Mouse (Mus musculus): ENCODE measurements around the gene Espl1. TPM values are rescaled to one million over a fixed set of nuclear protein-coding genes. Genes with fewer than 3 reads are reported as not detected.
A peak's percentile ranks its signal among the peaks of the same experiment; 100 is the strongest.

Espl1 gene
- polyA plus RNA-seq, 1 experiment from 2014 or later: 4.4 TPM

DNA sequence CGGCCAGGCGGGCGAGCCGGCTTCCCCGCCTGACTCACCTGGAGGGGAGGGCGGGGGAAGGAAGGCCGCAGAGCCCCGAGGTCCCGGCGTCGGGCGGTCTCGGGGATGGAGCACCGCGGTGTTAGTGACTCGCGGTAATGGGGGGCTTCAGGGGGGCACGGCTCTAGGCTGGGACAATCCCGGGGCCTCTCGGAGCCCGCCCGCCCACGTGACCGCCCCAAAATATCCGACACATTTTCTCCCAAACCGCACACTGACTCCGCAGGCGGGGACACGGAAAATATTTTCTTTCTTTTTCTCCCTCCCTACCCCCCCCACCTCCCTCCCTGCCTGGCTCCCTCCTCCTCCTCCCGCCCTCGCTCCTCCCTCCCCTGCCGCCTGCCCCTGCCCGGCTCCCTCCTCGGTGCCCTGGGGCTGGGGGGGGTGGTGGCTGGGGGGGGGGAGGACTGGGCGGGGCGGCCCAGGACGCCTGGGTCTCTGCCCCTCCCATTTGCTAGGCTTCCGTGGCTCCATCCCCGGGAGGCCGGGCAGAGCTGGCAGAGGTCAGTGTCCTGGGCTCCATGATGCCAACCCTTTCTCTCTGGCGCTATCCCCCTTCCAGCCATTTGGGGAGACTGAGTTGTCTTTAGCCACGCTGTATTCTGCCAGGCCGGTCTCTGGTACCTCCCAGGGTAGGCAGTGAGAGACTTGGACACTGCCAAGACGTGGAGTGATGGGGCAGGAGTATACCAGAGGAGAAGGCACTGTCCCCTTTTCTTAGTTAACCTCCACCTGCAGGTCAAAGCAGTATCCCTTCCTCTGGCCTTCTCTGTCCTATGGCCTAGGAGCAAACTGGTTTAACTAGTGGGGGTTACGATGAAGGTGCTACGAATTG lies 38.6 kb upstream of the Espl1 start, which contains the start of gene Rarg:
Gene Rarg (minus strand): TSS at position 316 of the 874 bp plus-strand sequence.
- no peaks in the 10 kb centered on the region for H3K36me3 ChIP-seq
- peaks cover 41% of the 10 kb centered on the region for H3K27me3 ChIP-seq
- 0 out of 2 replicates have a peak within 1 kb of the TSS, but pooled peaks have one; percentile 10 for H3K27ac ChIP-seq (replicated peaks)
- peak within 1 kb of the TSS; percentile 51 for H3K9ac ChIP-seq
- no peaks in the 10 kb centered on the region for H3K9me3 ChIP-seq
- peaks cover 23% of the 10 kb centered on the region for H3K4me1 ChIP-seq (replicated peaks)
- 1% methylated on average over 36 of the region's 46 CpGs for WGBS
- H3K4me2 ChIP-seq: peak within 1 kb of the TSS; percentile 93
- peak within 1 kb of the TSS; percentile 53 for H3K4me3 ChIP-seq
- ATAC-seq (ENCODE audit: low FRiP score, low read depth): peak; percentile 44; the same call in 1 of the 2 replicates

DNA sequence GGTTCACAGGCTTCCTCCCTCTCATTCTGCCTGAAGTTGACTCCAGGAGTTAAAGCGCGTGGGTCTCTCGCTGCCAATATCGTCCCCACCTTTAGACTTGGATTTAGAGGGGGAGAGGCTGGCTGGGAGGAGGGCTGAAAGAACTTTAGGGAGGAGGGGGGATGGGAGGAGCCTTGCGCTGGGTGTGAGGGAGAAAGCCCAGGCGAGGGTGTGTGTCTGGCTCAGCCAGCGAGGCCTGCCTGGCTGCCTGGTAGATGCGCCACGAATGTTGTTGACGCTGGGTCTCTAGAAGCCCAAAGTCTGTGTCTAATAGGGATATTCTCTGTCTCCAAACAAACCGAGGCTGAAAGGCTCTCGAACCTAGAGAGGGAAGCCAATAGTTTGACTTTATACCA lies 38.0 kb upstream of the Espl1 start:
- WGBS: 8% methylated on average over 12 of the region's 12 CpGs
- no peak overlapping the region for H3K27ac ChIP-seq (replicated peaks)
- H3K4me2 ChIP-seq: peak overlapping the region; percentile 93
- ATAC-seq (ENCODE audit: low FRiP score, low read depth): no peak
- H3K27me3 ChIP-seq: peaks cover 42% of the 10 kb centered on the region
- H3K9me3 ChIP-seq: no peaks in the 10 kb centered on the region
- no peaks in the 10 kb centered on the region for H3K36me3 ChIP-seq
- peak overlapping the region; percentile 53 for H3K4me3 ChIP-seq
- H3K4me1 ChIP-seq (replicated peaks): peaks cover 23% of the 10 kb centered on the region
- no peak overlapping the region for H3K9ac ChIP-seq

DNA sequence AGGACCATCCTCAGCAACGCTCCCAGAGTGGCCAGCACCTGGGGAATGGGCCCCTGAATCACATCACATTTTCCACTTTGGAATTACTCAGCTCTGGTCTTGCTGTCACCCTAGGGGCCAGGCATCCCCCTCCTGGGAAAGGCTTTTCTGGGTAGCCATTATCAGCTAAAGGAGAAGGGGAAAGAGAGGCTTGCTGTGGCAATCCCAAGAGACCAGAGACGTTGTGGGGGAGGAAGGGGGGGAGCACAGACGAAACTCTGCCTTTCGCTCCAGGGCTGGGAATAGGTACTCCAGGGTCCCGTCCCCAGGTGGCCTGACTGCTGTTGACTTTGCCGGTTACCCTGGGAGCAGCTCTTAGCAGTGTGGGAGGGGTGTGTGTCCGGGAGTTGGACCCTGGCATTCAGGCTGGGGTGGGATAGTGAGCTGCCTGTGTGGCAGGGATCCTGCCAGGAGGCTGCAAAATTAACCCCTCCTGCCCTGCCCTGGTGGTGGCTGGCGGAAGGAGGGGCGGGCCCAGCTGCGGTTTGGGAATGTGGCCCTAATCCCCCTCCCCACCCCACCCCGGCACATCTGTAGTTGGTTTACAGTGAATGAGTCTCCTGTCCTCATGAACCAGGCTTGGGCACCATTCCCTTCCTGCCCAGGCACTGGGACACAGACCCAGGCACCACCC lies 37.3 kb upstream of the Espl1 start:
- Histone ChIP-seq H3K4me1 (replicated peaks) (peaks cover 23% of the 10 kb centered on the region), H3K27ac (replicated peaks) (no peak overlapping the region), H3K36me3 (no peaks in the 10 kb centered on the region), H3K4me2 (peak overlapping the region; percentile 93; the same call in 1 of the 2 replicates), H3K9ac (no peak overlapping the region), H3K9me3 (no peaks in the 10 kb centered on the region), H3K27me3 (peaks cover 42% of the 10 kb centered on the region), H3K4me3 (no peak overlapping the region)
- no peak for ATAC-seq (ENCODE audit: low FRiP score, low read depth)
- WGBS: 12% methylated on average over 11 of the region's 11 CpGs

DNA sequence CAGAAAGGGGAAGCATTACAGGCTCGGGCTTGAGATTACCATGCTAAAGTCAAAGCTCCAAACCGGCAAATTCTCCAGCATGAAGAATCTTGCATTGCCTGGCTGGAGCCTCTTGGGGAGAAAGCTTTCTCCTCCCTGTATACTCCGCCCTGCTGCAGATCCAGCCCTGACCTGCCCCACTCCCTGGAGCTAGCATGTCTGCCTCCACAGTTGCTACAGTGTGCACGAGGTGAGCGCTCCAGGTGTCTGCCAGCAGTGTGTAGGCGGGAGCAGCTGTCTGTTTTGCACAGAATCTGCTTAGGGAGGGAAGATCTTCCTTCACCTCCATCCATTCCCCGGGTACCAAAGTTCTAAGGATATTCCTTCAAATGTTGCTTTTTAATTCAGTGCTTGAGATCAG lies 33.5 kb upstream of the Espl1 start:
- no peak overlapping the region for H3K27ac ChIP-seq (replicated peaks)
- no peak overlapping the region for H3K4me3 ChIP-seq
- no peaks in the 10 kb centered on the region for H3K9me3 ChIP-seq
- no peak overlapping the region for H3K9ac ChIP-seq
- H3K4me1 ChIP-seq (replicated peaks): peaks cover 13% of the 10 kb centered on the region
- no peak for ATAC-seq (ENCODE audit: low FRiP score, low read depth)
- WGBS: 42% methylated on average over 7 of the region's 7 CpGs
- H3K36me3 ChIP-seq: no peaks in the 10 kb centered on the region
- H3K4me2 ChIP-seq: no peak overlapping the region
- peaks cover 26% of the 10 kb centered on the region for H3K27me3 ChIP-seq

DNA sequence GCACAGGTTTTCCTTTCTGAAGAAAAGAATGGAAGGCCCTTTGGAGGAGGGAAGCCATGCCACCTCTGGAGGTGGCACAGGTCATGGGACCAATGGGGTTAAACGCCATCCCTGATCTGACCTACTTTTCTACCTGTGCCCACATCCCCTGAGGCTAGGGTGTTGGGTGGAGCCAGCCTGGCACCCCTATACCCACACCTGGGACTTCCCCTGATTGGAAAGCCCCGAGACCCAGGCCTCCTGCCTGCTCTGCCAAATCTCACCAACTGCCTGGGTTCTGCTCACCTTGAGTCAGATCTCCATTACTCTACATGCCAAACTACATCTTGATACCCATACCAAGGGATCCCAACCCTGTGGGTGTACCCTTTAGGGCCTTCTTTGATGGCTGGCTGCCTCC lies 33.0 kb upstream of the Espl1 start:
- H3K27ac ChIP-seq (replicated peaks): no peak overlapping the region
- H3K36me3 ChIP-seq: no peaks in the 10 kb centered on the region
- H3K4me3 ChIP-seq: no peak overlapping the region
- 68% methylated on average over 2 of the region's 2 CpGs for WGBS
- H3K9me3 ChIP-seq: no peaks in the 10 kb centered on the region
- peaks cover 8% of the 10 kb centered on the region for H3K4me1 ChIP-seq (replicated peaks)
- H3K4me2 ChIP-seq: no peak overlapping the region
- H3K27me3 ChIP-seq: peaks cover 22% of the 10 kb centered on the region
- no peak overlapping the region for H3K9ac ChIP-seq
- ATAC-seq (ENCODE audit: low FRiP score, low read depth): no peak

DNA sequence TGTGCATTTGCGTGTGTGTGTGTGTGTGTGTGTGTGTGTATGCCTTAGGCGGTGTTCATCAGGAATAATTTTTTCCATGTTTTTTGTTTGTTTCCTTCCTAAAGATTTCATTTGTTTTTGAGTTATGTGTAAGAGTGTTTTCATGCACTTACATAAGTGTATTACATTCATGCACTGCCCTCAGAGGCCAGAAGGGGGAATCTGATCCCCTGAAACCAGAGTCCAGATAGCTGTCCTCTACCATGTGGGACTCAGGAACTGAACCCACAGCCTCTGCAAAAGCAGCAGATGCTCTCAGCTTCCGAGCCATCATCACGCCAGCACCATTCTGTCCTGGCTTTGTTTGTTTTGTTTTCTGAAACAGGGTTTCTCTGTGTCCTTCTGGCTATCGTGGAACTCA lies 30.5 kb upstream of the Espl1 start:
- H3K4me1 ChIP-seq (replicated peaks): no peaks in the 10 kb centered on the region
- H3K9me3 ChIP-seq: no peaks in the 10 kb centered on the region
- H3K27ac ChIP-seq (replicated peaks): no peak overlapping the region
- no peaks in the 10 kb centered on the region for H3K36me3 ChIP-seq
- no peak for ATAC-seq (ENCODE audit: low FRiP score, low read depth)
- WGBS: 94% methylated on average over 5 of the region's 5 CpGs
- peaks cover 19% of the 10 kb centered on the region; the same call in 1 of the 2 replicates for H3K27me3 ChIP-seq
- no peak overlapping the region for H3K4me3 ChIP-seq
- H3K9ac ChIP-seq: no peak overlapping the region
- no peak overlapping the region for H3K4me2 ChIP-seq

DNA sequence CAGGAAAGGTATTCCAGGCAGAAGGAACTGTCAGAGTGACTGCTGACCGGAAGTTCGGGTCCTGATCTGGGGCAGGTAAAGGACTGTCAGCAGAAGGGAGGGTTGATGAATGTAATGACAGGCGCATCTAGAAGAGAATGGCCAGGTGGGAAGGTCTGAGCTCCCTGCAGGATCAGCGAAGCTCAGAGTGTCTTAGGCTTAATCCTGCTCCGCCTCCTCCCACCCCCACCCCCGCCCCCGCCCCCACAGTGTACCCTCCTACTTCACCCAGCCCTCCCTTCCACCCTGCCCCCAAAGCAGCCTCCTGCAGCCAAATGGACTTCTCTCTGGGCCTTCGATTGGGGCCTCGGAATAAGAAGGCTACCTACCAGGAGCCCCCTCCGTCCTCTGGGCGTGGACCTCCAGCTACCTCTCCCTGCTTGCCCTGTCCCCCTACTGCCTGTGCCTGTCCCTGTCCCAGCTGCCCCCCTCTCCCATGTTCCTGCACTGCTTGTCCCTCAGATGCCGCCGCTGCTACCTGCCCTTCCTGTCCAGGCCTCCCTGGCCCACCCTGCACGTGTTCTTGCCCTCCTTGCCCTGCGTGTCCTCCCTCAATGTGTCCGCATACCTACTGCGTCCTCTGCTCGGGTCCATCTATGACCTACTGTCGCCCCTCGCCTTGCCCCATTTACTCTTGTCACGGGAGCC lies 25.6 kb upstream of the Espl1 start, which contains the start of gene Gm9918:
Gene Gm9918 (plus strand): TSS at position 290 of the 687 bp plus-strand sequence.
- Histone ChIP-seq H3K4me1 (replicated peaks) (no peaks in the 10 kb centered on the region; the same call in 1 of the 2 replicates), H3K9me3 (no peaks in the 10 kb centered on the region), H3K4me3 (no peak within 1 kb of the TSS), H3K27ac (replicated peaks) (no peak within 1 kb of the TSS), H3K27me3 (peaks cover 22% of the 10 kb centered on the region; the same call in 1 of the 2 replicates), H3K9ac (no peak within 1 kb of the TSS), H3K4me2 (peak within 1 kb of the TSS; percentile 11; the same call in 1 of the 2 replicates), H3K36me3 (no peaks in the 10 kb centered on the region)
- no peak for ATAC-seq (ENCODE audit: low FRiP score, low read depth)
- 12% methylated on average over 21 of the region's 21 CpGs for WGBS

DNA sequence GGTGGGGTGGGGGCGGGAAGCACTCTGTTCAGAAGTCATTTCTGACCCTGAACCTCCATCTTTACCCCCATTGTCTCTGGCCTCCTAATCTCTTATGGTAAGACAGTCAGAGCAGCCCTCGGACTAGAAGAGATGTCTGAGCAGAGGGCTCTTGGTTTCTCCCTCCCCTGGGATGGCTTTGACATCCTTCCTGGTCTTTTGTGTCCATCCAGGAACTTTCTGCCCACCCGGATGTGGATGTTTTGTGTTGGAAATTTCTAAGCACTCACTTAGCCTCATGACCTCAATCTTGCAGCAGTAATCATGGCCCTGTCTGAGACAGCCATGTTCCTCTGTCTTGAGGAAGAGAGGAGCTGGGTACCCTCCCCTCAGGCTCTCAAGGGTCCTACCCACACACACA lies 24.6 kb upstream of the Espl1 start:
- no peak for ATAC-seq (ENCODE audit: low FRiP score, low read depth)
- WGBS: 21% methylated on average over 3 of the region's 3 CpGs
- Histone ChIP-seq H3K27ac (replicated peaks) (no peak overlapping the region), H3K9ac (no peak overlapping the region), H3K9me3 (no peaks in the 10 kb centered on the region), H3K4me1 (replicated peaks) (no peaks in the 10 kb centered on the region; the same call in 1 of the 2 replicates), H3K36me3 (no peaks in the 10 kb centered on the region), H3K27me3 (peaks cover 22% of the 10 kb centered on the region; the same call in 1 of the 2 replicates), H3K4me2 (no peak overlapping the region), H3K4me3 (no peak overlapping the region)

DNA sequence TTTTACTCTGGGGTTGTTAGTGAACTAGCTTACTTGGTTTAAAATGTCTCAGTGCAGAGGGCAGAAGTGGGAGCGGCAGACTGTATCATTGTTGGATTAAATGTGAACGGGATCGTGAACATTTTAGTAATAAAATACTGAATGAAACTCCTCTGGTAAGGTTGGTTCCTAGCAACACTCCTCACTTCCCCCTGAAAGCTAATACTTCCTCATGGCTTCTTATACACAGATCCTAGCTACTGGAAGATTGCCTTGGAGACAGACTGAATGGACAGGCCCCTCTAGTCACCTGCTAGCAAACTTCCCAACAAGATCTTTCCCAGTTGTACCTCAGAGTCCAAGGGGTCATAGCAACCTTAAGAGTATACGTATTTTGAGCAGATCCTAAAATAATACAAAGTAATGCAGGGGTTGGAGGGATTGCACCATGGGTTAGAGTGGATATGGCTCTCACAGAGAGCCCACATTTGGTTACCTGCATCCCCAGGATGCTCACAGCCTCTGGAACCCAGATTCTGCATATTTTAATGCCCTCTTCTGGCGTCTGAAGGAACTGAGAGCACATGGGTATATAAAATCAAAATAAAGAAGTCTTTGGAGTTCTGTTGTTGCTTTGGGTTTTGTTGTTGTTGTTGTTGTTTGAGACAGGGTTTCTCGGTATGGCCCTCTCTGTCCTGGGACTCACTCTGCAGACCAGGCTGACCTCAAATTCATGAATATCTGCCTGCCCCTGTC lies 21.9 kb upstream of the Espl1 start:
- no peak for ATAC-seq (ENCODE audit: low FRiP score, low read depth)
- Histone ChIP-seq H3K9ac (no peak overlapping the region), H3K27ac (replicated peaks) (no peak overlapping the region), H3K9me3 (no peaks in the 10 kb centered on the region), H3K4me2 (no peak overlapping the region), H3K27me3 (peaks cover 22% of the 10 kb centered on the region; the same call in 1 of the 2 replicates), H3K4me3 (no peak overlapping the region), H3K4me1 (replicated peaks) (peaks cover 4% of the 10 kb centered on the region; the same call in 1 of the 2 replicates), H3K36me3 (no peaks in the 10 kb centered on the region)
- WGBS: 72% methylated on average over 6 of the region's 6 CpGs

DNA sequence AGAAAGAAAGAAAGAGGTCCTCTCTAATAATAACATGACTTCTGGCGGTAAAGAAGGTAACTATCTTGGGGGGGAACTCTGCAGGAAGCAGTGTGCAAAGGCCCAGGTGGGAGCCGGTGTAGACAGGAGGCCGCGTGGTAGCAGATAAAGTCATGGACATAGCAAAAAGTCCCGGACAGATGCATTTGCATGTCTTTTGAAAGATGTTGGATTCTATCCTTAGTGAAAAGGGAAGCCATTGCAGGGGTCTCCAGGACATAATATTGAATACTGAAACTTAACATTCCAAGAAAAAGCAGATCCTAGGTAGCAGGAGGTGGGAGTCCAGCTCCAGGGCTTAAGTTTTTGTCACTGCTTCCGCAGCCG lies 17.4 kb upstream of the Espl1 start:
- no peaks in the 10 kb centered on the region for H3K9me3 ChIP-seq
- H3K4me3 ChIP-seq: peak overlapping the region; percentile 84
- H3K36me3 ChIP-seq: 0 out of 2 replicates have a peak, but pooled peaks cover 21% of the 10 kb centered on the region
- H3K27ac ChIP-seq (replicated peaks): peak overlapping the region; percentile 90
- H3K4me1 ChIP-seq (replicated peaks): peaks cover 23% of the 10 kb centered on the region
- H3K4me2 ChIP-seq: peak overlapping the region; percentile 79
- ATAC-seq (ENCODE audit: low FRiP score, low read depth): no peak
- 33% methylated on average over 7 of the region's 7 CpGs for WGBS
- peak overlapping the region; percentile 86 for H3K9ac ChIP-seq
- H3K27me3 ChIP-seq: no peaks in the 10 kb centered on the region

DNA sequence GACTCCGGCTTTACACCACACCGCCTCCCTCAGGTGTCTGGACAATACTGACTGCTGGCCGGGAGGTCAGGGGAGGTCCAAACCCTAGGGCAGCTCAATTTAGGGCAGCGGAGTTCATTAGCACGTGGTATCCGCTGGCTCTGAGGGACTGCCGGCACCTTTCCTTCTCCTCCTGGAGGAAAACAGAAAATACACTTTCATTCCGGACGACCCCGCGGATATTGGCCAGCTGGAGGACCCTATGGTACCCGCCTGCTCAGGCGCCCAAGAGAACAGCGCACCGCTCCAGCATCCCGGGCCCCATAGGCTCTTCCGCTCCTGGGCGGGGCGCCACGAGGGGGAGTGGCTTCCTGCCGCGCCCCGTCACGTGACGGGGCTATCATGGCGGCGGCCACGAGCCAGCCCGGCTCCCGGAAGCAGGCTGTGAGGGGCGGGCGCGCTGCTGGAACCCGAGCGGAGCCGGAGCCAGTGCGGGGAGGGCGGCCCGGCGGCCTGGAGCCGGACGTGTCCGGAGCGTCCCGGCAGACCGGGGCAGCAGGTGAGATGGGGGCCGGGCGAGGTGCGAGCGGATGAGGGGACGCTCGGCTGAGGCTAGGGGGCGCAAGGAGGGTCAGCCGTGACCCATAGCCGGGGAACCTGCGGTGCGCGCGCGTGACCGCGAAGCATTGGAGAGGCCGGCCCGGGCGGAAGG lies 16.8 kb upstream of the Espl1 start, which contains the start of gene Mfsd5:
Gene Mfsd5 (plus strand): TSS at position 363 of the 691 bp plus-strand sequence.
- Histone ChIP-seq H3K27me3 (no peaks in the 10 kb centered on the region), H3K9ac (peak within 1 kb of the TSS; percentile 86), H3K9me3 (no peaks in the 10 kb centered on the region), H3K27ac (replicated peaks) (peak within 1 kb of the TSS; percentile 90), H3K4me3 (peak within 1 kb of the TSS; percentile 84), H3K36me3 (0 out of 2 replicates have a peak, but pooled peaks cover 21% of the 10 kb centered on the region), H3K4me2 (peak within 1 kb of the TSS; percentile 79), H3K4me1 (replicated peaks) (peaks cover 23% of the 10 kb centered on the region)
- ATAC-seq (ENCODE audit: low FRiP score, low read depth): peak; percentile 95
- whole genome bisulfite sequencing: under 1% methylated on average over 63 of the region's 65 CpGs

All from hindbrain, embryonic 15.5 days (tissue).